Mouse (Mus musculus) olfactory bulb, adult 2 months (tissue): ENCODE results near the gene Epas1.

Source experiments
- CTCF ChIP-seq: fragments of 200-500 bp; IDR thresholded peaks from 2 replicates; pipeline ENCODE4 v1.5.1; 2012; ENCODE audit warnings: low read depth, mild to moderate bottlenecking, low read length, moderate library complexity; ENCODE audit not compliant: insufficient read depth
- POLR2A ChIP-seq: fragments of 200-500 bp; IDR thresholded peaks from 2 replicates; pipeline ENCODE4 v1.6.1; 2012; ENCODE audit warnings: mild to moderate bottlenecking, low read depth, low read length, moderate library complexity; ENCODE audit not compliant: insufficient read depth

- TF ChIP-seq CTCF (no peak), POLR2A (no peak)
Observed at GRCm38 (mm10) chr17:86827391-86828165, 74.1 kb downstream of the Epas1 start.
